ENCODE assay signal across 25 mouse cellular contexts in genomic region chr19:13820847-13821246, GRCm38 (mm10). TPM values are rescaled to one million over a fixed set of nuclear protein-coding genes. Genes with fewer than 3 reads are reported as not detected.
"Had no signal": no experiment of that assay in that cellular context is flagged by ENCODE, and none has a peak within 500 bp of the region (broad histone marks: within the 10 kb centered on the region; RNA-seq: fewer than 3 reads in every experiment).

No protein-coding gene starts in this region.

- H3K9me3 ChIP-seq: megakaryocyte, embryonic 14.5 days; midbrain, embryonic 13.5 days; neural tube, embryonic 13.5 days; neural tube, embryonic 15.5 days had no signal

- H3K36me3 ChIP-seq: midbrain, embryonic 13.5 days; neural tube, embryonic 13.5 days; neural tube, embryonic 15.5 days had no signal

- DNase-seq: lung, adult 18-20 months; lung, embryonic 14.5 days; lung, postnatal 10 days; lung, postnatal 4 days; retina, postnatal 1 day; right cerebral cortex, adult 18-20 months; right cerebral cortex, postnatal 25 days; right cerebral cortex, postnatal 4 days; spleen, adult 18-20 months; thymus, adult 18-20 months; thymus, postnatal 14 days; thymus, postnatal 36 days had no signal

- H3K4me3 ChIP-seq: megakaryocyte, embryonic 14.5 days; midbrain, embryonic 13.5 days; myocyte; neural tube, embryonic 13.5 days; neural tube, embryonic 15.5 days had no signal

- H3K9ac ChIP-seq: lung, embryonic 14.5 days; midbrain, embryonic 13.5 days; neural tube, embryonic 13.5 days; neural tube, embryonic 15.5 days had no signal

- H3K27ac ChIP-seq: midbrain, embryonic 13.5 days; neural tube, embryonic 13.5 days; neural tube, embryonic 15.5 days had no signal

- H3K4me1 ChIP-seq: megakaryocyte, embryonic 14.5 days; midbrain, embryonic 13.5 days; neural tube, embryonic 13.5 days; neural tube, embryonic 15.5 days had no signal

- H3K4me2 ChIP-seq: lung, embryonic 14.5 days; midbrain, embryonic 11.5 days; midbrain, embryonic 13.5 days; neural tube, embryonic 13.5 days; neural tube, embryonic 15.5 days had no signal

- H3K27me3 ChIP-seq: megakaryocyte, embryonic 14.5 days; midbrain, embryonic 13.5 days; neural tube, embryonic 13.5 days; neural tube, embryonic 15.5 days had no signal

- ATAC-seq: midbrain, embryonic 13.5 days; midbrain, embryonic 16.5 days had no signal

RNA-seq across cellular contexts. Expression of gene Olfr1499, which starts 1.6 kb away (rescaled TPM):
- polyA plus RNA-seq: lung, embryonic 14.5 days; lung, embryonic 16.5 days; midbrain, embryonic 11.5 days; midbrain, embryonic 13.5 days; midbrain, embryonic 16.5 days; myocyte; neural tube, embryonic 11.5 days; neural tube, embryonic 13.5 days; neural tube, embryonic 15.5 days; small intestine, adult 2 months; stomach, embryonic 14.5 days; stomach, embryonic 16.5 days; thymus, postnatal 0 days had no signal

RNA-seq across cellular contexts. Expression of gene Olfr1500, which starts 9.4 kb away (rescaled TPM):
- polyA plus RNA-seq: lung, embryonic 14.5 days; lung, embryonic 16.5 days; midbrain, embryonic 11.5 days; midbrain, embryonic 13.5 days; midbrain, embryonic 16.5 days; myocyte; neural tube, embryonic 11.5 days; neural tube, embryonic 13.5 days; neural tube, embryonic 15.5 days; small intestine, adult 2 months; stomach, embryonic 14.5 days; stomach, embryonic 16.5 days; thymus, postnatal 0 days had no signal

RNA-seq across cellular contexts. Expression of gene Olfr1497, which starts 22.8 kb away (rescaled TPM):
- polyA plus RNA-seq: lung, embryonic 14.5 days; lung, embryonic 16.5 days; midbrain, embryonic 11.5 days; midbrain, embryonic 13.5 days; midbrain, embryonic 16.5 days; myocyte; neural tube, embryonic 11.5 days; neural tube, embryonic 13.5 days; neural tube, embryonic 15.5 days; small intestine, adult 2 months; stomach, embryonic 14.5 days; stomach, embryonic 16.5 days; thymus, postnatal 0 days had no signal

RNA-seq across cellular contexts. Expression of gene Olfr1501, which starts 29.6 kb away (rescaled TPM):
- polyA plus RNA-seq: lung, embryonic 14.5 days; lung, embryonic 16.5 days; midbrain, embryonic 11.5 days; midbrain, embryonic 13.5 days; midbrain, embryonic 16.5 days; myocyte; neural tube, embryonic 11.5 days; neural tube, embryonic 13.5 days; neural tube, embryonic 15.5 days; small intestine, adult 2 months; stomach, embryonic 14.5 days; stomach, embryonic 16.5 days; thymus, postnatal 0 days had no signal

RNA-seq across cellular contexts. Expression of gene Olfr1502, which starts 40.7 kb away (rescaled TPM):
- polyA plus RNA-seq: lung, embryonic 14.5 days; lung, embryonic 16.5 days; midbrain, embryonic 11.5 days; midbrain, embryonic 13.5 days; midbrain, embryonic 16.5 days; myocyte; neural tube, embryonic 11.5 days; neural tube, embryonic 13.5 days; neural tube, embryonic 15.5 days; small intestine, adult 2 months; stomach, embryonic 14.5 days; stomach, embryonic 16.5 days; thymus, postnatal 0 days had no signal
